Mouse (Mus musculus) midbrain, embryonic 15.5 days (tissue): ENCODE data around the gene Fxyd4. TPM values are rescaled to one million over a fixed set of nuclear protein-coding genes. Genes with fewer than 3 reads are reported as not detected.

Experiments used
- ATAC-seq: fragments of 200-750 bp; cut with Nextera tagmentation; replicated peaks from 2 replicates; pipeline ENCODE4 v1.8.0; 2017; ENCODE audit warnings: moderate TSS enrichment
- H3K27ac ChIP-seq: fragments of 300-500 bp; sonication (generic); 2 replicates; pipeline ENCODE4 v1.5.1; 2015; ENCODE audit warnings: mild to moderate bottlenecking, inconsistent platforms
- H3K27me3 ChIP-seq: fragments of 300-500 bp; sonication (generic); replicated peaks from 2 replicates; pipeline ENCODE4 v1.6.1; 2015; ENCODE audit warnings: inconsistent platforms
- H3K36me3 ChIP-seq: fragments of 300-500 bp; sonication (generic); replicated peaks from 2 replicates; pipeline ENCODE4 v1.6.1; 2015; ENCODE audit warnings: inconsistent platforms
- H3K4me1 ChIP-seq: fragments of 300-500 bp; sonication (generic); 2 replicates; pipeline ENCODE4 v1.6.1; 2015; ENCODE audit warnings: inconsistent platforms
- H3K4me2 ChIP-seq: fragments of 300-500 bp; sonication (generic); 2 replicates; pipeline ENCODE4 v1.6.1; 2015; ENCODE audit warnings: inconsistent platforms, mild to moderate bottlenecking, moderate library complexity
- H3K4me3 ChIP-seq: fragments of 300-500 bp; sonication (generic); 2 replicates; pipeline ENCODE4 v1.5.1; 2015; ENCODE audit warnings: mild to moderate bottlenecking, inconsistent platforms
- H3K9ac ChIP-seq: fragments of 300-500 bp; sonication (generic); 2 replicates; pipeline ENCODE4 v1.6.1; 2015; ENCODE audit warnings: mild to moderate bottlenecking, inconsistent platforms
- H3K9me3 ChIP-seq: fragments of 300-500 bp; sonication (generic); 2 replicates; pipeline ENCODE4 v1.6.1; 2016; ENCODE audit warnings: inconsistent platforms
- WGBS: fragments of 180-500 bp; shearing (Covaris S2); methylation state at CpG from one replicate; pipeline ENCODE4 v1.1.7; 2015; ENCODE audit warnings: mixed read lengths; 5-methylcytosine and 5-hydroxymethylcytosine counted together
- polyA plus RNA-seq: library from polyadenylated mRNA; unstranded; fragments of >200 nt; fragmentation: Nextera tagmentation; extraction: Ambion mirVana; gene quantifications from 2 replicates; pipeline ENCODE4 v1.2.1, GENCODE M21; 2015

Gene Fxyd4
- polyA plus RNA-seq, 1 experiment from 2014 or later, result 4.7 TPM

DNA sequence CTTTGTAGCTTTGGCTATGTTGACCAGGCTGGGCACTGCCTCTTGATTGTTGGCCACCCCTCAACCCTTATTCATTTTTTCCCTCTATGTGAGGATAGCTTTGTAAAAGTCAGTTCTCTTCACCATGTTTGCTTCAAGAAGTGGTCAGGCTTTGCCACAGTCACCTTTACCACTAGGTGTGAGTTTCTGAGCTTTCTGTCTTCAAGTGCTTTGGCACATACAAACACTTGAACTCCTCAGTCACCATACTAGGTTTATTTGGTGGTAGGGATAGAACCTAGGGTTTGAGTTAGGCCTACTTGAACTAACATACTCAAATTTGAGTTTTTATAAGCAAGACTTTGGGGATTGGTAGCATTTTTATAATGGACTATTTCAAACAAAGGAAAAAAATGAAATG is 23.0 kb downstream of the Fxyd4 start:
- ATAC-seq, result no peak
- peaks cover 27% of the 10 kb centered on the region for H3K4me1 ChIP-seq
- no peaks in the 10 kb centered on the region for H3K36me3 ChIP-seq
- H3K4me3 ChIP-seq, result no peak overlapping the region
- no peak overlapping the region for H3K4me2 ChIP-seq
- H3K27ac ChIP-seq, result no peak overlapping the region
- no peak overlapping the region for H3K9ac ChIP-seq
- H3K27me3 ChIP-seq, result no peaks in the 10 kb centered on the region
- H3K9me3 ChIP-seq, result no peaks in the 10 kb centered on the region

DNA sequence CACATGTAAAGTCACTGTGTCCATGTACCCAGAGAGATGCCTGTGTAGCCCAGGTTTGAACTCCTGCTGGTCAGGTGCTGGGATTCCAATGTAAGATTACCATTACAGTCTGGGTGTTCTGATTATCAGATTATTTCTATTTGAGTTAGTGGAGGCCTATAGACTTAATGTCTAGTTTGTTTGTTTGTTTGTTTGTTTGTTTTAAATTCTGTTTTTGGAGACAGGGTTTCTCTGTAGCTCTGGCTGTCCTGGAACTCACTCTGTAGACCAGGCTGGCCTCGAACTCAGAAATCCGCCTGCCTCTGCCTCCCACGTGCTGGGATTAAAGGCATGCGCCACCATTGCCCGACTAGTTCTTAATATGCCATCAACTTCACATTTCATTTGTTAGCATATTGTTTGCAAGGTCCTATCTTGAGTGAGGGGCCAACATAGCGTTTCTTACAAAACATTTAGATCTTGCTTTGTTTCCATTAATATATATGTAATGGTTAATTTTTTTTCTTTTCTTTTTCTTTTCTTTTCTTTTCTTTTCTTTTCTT is 27.3 kb downstream of the Fxyd4 start:
- Histone ChIP-seq H3K27ac (no peak overlapping the region), H3K4me3 (no peak overlapping the region), H3K27me3 (no peaks in the 10 kb centered on the region), H3K4me1 (peaks cover 26% of the 10 kb centered on the region), H3K9me3 (no peaks in the 10 kb centered on the region), H3K9ac (no peak overlapping the region), H3K4me2 (no peak overlapping the region), H3K36me3 (no peaks in the 10 kb centered on the region)
- 85% methylated on average over 6 of the region's 6 CpGs for WGBS
- ATAC-seq, result no peak

DNA sequence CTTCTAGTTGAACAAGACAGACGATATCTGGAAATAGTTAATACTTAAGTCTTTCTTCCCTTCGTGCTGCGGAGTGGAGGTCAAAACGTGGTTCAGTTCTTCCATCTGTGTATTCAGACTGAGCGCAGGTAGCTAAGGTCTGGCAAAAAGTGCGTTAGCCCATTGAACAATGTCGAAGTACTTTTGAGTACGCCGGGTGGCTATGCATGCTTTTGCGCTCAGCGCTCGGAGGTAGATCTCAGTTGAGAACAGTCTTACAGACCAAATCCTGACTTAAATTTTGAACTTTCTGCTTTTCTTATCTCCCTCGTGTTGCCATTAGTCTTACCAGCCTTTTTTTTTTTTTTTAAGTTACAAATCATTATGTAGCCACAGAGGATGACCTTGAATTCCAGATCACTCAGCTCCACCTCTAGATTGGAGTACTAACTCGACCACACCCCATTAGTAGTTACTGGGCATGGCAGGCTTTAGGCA is 29.0 kb downstream of the Fxyd4 start:
- peaks cover 26% of the 10 kb centered on the region for H3K4me1 ChIP-seq
- H3K27me3 ChIP-seq, result no peaks in the 10 kb centered on the region
- peak overlapping the region; percentile 68 for H3K9ac ChIP-seq
- no peak overlapping the region for H3K27ac ChIP-seq
- H3K36me3 ChIP-seq, result no peaks in the 10 kb centered on the region
- no peaks in the 10 kb centered on the region for H3K9me3 ChIP-seq
- H3K4me2 ChIP-seq, result peak overlapping the region; percentile 100
- 2% methylated on average over 14 of the region's 14 CpGs for WGBS
- H3K4me3 ChIP-seq, result peak overlapping the region; percentile 71
- ATAC-seq, result no peak

DNA sequence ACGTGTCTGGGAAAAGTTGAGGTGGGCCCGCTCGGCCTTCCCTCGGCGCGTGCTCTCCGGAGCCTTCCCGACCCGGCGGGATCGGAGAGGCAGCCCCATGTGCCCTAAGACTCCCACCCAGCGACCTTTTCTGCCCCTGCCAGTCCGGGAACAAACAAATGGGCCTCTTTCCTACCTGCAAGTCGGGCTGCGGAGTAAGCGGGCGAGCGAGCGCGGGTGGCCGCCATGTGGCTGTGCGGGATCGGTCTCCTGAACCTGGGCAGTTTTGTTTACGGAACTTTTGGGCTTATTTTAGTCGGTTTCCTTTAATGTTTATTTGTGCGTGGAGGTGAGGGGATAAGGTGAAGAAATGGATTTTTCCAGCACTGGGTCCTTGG is 29.5 kb downstream of the Fxyd4 start:
- Histone ChIP-seq H3K36me3 (no peaks in the 10 kb centered on the region), H3K27ac (peak overlapping the region; percentile 94; the same call in 1 of the 2 replicates), H3K27me3 (no peaks in the 10 kb centered on the region), H3K4me1 (peaks cover 26% of the 10 kb centered on the region), H3K4me3 (peak overlapping the region; percentile 71), H3K4me2 (peak overlapping the region; percentile 100), H3K9ac (peak overlapping the region; percentile 68), H3K9me3 (no peaks in the 10 kb centered on the region)
- no peak for ATAC-seq
- whole genome bisulfite sequencing, result 0% methylated on average over 26 of the region's 26 CpGs

DNA sequence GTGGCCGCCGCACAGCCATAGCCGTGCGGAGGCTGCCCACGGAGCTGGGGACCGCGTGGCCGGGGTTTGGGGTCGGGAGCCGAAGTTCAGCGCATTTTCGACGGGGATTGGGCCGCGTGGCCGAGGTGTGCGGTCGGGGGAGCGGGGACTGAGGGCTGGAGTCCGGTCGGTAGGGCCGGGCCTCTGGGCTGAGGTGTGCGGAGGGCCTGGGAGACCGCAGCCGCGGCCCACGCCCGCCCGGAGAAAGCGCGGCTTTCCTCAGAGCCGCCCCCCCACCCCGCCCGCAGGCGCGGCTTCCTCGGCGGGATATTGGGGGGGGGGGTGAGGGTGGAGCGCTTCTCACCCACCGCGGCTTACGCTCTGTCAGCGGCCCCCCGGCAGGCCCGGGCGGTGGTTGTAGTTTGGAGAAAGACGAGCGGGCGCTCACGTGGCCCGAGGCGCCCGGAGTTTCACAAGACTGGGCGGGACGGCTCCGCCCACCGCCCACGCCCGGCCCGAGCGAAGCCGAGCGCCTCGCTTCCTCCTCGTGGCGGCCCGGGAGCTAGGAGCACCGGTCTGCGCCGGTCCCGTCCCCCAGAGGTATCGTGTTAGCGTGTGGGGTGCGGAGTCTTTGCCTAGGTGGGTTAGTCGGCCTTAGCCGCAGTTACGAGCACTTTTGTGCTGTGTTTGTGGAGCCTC is 30.1 kb downstream of the Fxyd4 start:
- peak; percentile 51 for ATAC-seq
- Histone ChIP-seq H3K4me1 (peaks cover 26% of the 10 kb centered on the region), H3K27ac (peak overlapping the region; percentile 94), H3K4me3 (peak overlapping the region; percentile 71), H3K9ac (peak overlapping the region; percentile 68), H3K4me2 (peak overlapping the region; percentile 100), H3K27me3 (no peaks in the 10 kb centered on the region), H3K9me3 (no peaks in the 10 kb centered on the region), H3K36me3 (no peaks in the 10 kb centered on the region)
- WGBS, result under 1% methylated on average over 66 of the region's 77 CpGs

DNA sequence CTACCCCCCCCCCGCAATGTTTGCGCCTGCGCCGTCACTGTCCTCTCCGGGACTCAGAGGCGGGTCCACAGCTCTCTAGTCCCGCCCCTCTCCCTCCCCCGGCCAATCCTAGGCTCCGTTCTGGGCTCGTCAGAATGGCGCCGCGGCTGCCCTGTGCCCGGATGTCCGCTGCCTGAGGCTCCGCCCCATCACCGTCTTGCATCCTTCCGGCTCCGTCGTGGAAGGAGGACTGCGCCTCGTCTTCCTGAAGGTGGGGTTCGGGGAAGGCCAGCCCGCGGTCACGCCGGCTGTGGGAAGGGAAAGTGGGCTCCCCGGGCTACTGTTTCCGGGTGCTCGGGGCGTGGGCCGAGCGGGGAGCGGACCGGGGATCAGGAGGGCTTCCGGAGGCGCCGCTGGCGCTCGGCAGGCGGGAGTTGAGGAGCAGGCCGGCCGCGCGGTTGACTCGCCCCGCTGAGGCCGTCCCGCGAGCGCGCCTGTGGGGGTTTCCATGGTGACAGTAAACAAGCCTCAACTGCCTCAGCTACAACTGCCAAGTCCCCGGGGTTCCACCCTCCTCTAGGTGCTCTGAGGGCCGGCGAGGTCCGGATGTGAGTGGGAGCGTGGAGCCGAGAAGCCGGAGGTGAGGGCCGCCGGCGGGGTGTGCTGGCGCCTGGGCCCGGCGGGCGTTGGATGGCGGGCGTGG is 30.8 kb downstream of the Fxyd4 start:
- no peaks in the 10 kb centered on the region for H3K27me3 ChIP-seq
- WGBS, result under 1% methylated on average over 65 of the region's 68 CpGs
- H3K9ac ChIP-seq, result peak overlapping the region; percentile 68
- peak; percentile 99 for ATAC-seq
- peak overlapping the region; percentile 71 for H3K4me3 ChIP-seq
- H3K36me3 ChIP-seq, result no peaks in the 10 kb centered on the region
- peak overlapping the region; percentile 94 for H3K27ac ChIP-seq
- no peaks in the 10 kb centered on the region for H3K9me3 ChIP-seq
- peaks cover 26% of the 10 kb centered on the region for H3K4me1 ChIP-seq
- H3K4me2 ChIP-seq, result peak overlapping the region; percentile 100

DNA sequence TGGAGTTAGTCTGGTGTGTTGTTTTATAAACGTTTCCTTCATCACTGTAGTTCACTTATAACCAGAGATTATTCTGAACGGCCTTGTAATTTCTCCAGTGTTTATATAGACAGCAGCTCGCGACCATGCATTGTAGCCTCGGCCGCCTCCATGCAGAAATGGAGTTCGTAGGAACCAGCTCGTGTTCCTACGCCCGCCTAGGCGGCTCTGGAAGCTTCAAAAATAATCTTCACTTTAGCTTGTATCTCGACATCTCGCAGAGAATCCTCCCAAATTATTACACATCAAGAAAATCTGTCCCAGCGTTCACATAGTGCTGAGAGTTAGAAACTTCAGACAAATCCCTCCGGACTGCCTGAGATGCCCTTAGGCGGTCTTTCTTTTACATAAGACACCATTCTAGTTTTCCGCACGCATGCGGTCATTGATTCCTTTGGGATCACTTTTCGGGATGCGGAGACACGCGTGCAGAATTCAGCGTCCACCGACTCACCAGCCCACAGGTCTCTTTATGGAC is 31.4 kb downstream of the Fxyd4 start:
- Histone ChIP-seq H3K27ac (peak overlapping the region; percentile 72), H3K9me3 (no peaks in the 10 kb centered on the region), H3K4me1 (peaks cover 26% of the 10 kb centered on the region), H3K4me2 (peak overlapping the region; percentile 57), H3K4me3 (peak overlapping the region; percentile 71), H3K9ac (peak overlapping the region; percentile 47), H3K27me3 (no peaks in the 10 kb centered on the region), H3K36me3 (no peaks in the 10 kb centered on the region)
- peak; percentile 51 for ATAC-seq
- under 1% methylated on average over 25 of the region's 25 CpGs for WGBS

DNA sequence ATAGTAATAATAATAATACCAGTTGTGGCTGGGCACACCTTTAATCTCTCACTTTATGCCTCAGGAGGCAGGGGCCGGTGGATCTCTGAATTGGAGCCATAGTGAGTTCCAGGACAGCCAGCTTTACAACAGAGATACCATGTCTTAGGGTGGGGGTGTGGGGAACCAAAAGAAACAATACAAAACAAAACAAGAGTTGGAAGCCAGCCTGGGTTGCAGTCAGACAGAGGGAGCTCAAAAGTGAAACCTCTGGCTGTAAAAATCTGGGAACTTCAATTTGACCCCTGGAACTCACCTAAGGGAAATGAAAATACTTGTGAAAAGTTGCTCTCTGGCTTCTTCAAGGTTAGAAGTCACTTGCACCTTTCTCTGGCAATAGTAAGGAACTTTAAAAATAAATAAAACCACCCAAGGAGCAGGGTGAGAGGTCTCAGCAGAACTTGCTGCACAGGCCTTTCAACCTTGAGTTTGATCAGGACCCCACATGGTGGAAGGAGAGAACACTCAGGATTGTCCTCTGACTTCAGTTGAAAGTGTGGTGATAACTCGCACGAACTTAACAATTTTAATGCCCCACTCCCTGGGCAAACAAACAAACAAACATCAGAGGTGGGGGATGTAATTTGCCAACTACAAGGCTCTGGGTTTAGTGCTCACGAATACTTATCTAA is 32.1 kb downstream of the Fxyd4 start:
- Histone ChIP-seq H3K27me3 (no peaks in the 10 kb centered on the region), H3K9me3 (no peaks in the 10 kb centered on the region), H3K9ac (no peak overlapping the region), H3K4me3 (peak overlapping the region; percentile 71), H3K4me2 (peak overlapping the region; percentile 57), H3K36me3 (no peaks in the 10 kb centered on the region), H3K4me1 (peaks cover 26% of the 10 kb centered on the region), H3K27ac (peak overlapping the region; percentile 72)
- WGBS, result 26% methylated on average over 4 of the region's 4 CpGs
- no peak for ATAC-seq

DNA sequence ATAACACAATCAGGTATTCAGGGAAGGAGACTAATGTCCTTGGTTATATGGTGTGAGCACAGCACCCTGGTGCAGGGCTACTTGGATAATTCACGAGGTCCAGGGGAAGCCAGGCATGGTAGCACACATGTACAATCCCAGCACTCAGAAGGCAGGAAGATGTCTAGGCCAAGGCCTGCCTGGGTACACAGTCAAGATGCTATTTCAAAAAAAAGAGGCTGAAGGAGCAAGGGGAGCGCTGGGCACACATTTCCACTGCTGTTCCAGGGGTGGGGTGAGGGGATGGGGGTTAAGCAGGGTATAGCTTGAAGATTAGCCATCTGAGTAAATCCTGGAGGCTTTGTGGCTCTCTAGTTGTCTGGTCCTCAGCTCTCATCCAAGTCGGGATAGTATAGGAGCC is 33.7 kb downstream of the Fxyd4 start:
- 80% methylated on average over 3 of the region's 3 CpGs for WGBS
- Histone ChIP-seq H3K27me3 (no peaks in the 10 kb centered on the region), H3K4me2 (no peak overlapping the region), H3K27ac (no peak overlapping the region), H3K9me3 (no peaks in the 10 kb centered on the region), H3K4me3 (no peak overlapping the region), H3K9ac (no peak overlapping the region), H3K4me1 (peaks cover 22% of the 10 kb centered on the region), H3K36me3 (no peaks in the 10 kb centered on the region)
- ATAC-seq, result no peak

DNA sequence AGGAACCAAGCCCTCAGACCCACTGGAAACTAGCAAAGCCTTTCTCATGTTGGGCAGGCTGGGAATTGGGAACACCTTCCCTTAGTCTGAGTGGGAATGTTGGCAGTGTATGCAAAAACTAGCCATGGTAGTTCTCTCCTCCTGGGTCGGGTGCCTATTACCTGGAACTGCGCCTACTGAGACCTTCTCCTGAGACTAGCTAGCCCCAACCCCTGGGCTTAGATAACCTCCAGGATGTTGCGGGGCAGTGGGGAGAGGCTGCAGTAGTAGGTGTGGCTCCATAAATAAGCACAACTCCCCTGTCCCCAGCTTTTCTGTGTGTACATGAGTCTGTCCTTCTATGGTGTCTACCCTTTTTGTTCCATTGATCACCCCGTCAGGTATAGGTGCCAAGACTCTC is 34.9 kb downstream of the Fxyd4 start:
- peaks cover 9% of the 10 kb centered on the region; the same call in 1 of the 2 replicates for H3K4me1 ChIP-seq
- no peak overlapping the region for H3K27ac ChIP-seq
- WGBS, result 82% methylated on average over 4 of the region's 4 CpGs
- H3K27me3 ChIP-seq, result no peaks in the 10 kb centered on the region
- H3K9me3 ChIP-seq, result no peaks in the 10 kb centered on the region
- H3K4me3 ChIP-seq, result no peak overlapping the region
- H3K36me3 ChIP-seq, result no peaks in the 10 kb centered on the region
- ATAC-seq, result no peak
- no peak overlapping the region for H3K4me2 ChIP-seq
- H3K9ac ChIP-seq, result no peak overlapping the region

DNA sequence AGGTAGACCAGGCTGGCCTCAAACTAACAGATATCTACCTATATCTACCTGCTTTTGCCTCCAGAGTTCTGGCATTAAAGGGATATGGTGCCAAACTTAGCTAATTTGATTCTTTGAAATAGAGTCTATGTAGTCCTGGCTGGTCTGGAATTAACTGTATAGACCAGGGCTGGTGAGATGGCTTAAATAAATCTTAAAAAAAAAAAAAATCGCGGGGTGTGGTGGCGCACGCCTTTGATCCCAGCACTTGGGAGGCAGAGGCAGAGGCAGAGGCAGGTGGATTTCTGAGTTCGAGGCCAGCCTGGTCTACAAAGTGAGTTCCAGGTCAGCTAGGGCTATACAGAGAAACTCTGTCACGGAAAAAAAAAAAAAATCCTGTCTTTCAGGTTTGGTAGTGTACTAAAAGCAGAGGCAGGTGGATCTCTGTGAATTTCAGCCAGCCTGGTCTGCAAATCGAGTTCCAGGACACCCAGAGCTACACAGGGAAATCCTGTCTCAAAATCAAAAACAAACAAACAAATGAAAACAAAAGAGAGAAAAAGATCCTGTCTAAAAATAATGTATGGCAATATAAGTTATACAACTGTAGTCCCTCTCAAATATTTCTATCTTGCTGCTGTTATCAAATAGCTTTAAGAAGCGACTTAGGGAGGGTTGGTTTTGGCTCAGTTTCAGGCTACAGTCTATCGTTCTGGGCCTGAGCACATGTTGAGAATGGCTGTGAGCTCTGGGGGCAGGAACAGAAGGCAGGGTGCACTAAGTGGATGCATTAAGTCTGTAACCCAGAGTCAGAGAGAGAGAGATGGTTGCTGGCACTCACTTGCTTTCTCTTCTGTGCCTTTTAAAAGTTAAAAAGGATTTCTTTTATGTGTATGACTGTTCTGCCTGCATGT is 35.7 kb downstream of the Fxyd4 start:
- Histone ChIP-seq H3K4me3 (no peak overlapping the region), H3K9me3 (no peaks in the 10 kb centered on the region), H3K4me2 (no peak overlapping the region), H3K9ac (no peak overlapping the region), H3K4me1 (peaks cover 9% of the 10 kb centered on the region; the same call in 1 of the 2 replicates), H3K27me3 (no peaks in the 10 kb centered on the region), H3K27ac (no peak overlapping the region), H3K36me3 (no peaks in the 10 kb centered on the region)
- WGBS, result 78% methylated on average over 9 of the region's 9 CpGs
- no peak for ATAC-seq
